In genomic region chr11:36940557-36941110, GRCm38 (mm10) we compare ENCODE assay signal across 25 mouse cellular contexts.
DNase-seq lines count a peak whose midpoint lies in the region; ATAC-seq and TF ChIP-seq lines count a peak whose summit lies in the region.
"Had no signal": no experiment of that assay in that cellular context is flagged by ENCODE, and none has a peak within 500 bp of the region (broad histone marks: within the 10 kb centered on the region; RNA-seq: fewer than 3 reads in every experiment).

No protein-coding gene starts in this region.

- no peak for TF ChIP-seq POLR2A in brain, embryonic 14.5 days (IDR thresholded peaks at IDR 0.05; ENCODE audit: borderline replicate concordance, extremely low read depth, insufficient read depth, insufficient read length, poor library complexity, severe bottlenecking)
- no peak for TF ChIP-seq POLR2A in lung, adult 2 months (IDR thresholded peaks at IDR 0.05; ENCODE audit: borderline replicate concordance, extremely low read depth, low read depth, low read length)

- peak; percentile 23; the same call in 1 of the 2 replicates for ATAC-seq in forebrain, embryonic 12.5 days (ENCODE audit: low FRiP score)
- ATAC-seq in forebrain, embryonic 15.5 days (replicated peaks) = no peak
- peak; percentile 54; the same call in 1 of the 2 replicates for ATAC-seq in kidney, postnatal 0 days (replicated peaks; ENCODE audit: low FRiP score, low read depth)

- 0 out of 2 replicates have a peak, but pooled peaks cover 6% of the 10 kb centered on the region for H3K27me3 ChIP-seq in forebrain, embryonic 12.5 days
- H3K27me3 ChIP-seq in forebrain, embryonic 15.5 days = no peaks in the 10 kb centered on the region
- H3K27me3 ChIP-seq in kidney, postnatal 0 days (ENCODE audit: insufficient read depth, low read length) = no peaks in the 10 kb centered on the region
- H3K27me3 ChIP-seq: forebrain, embryonic 13.5 days; hindbrain, embryonic 15.5 days; neural tube, embryonic 15.5 days; stomach, embryonic 15.5 days had no signal

- TF ChIP-seq CTCF in brain, embryonic 14.5 days (IDR thresholded peaks at IDR 0.05; ENCODE audit: borderline replicate concordance, extremely low read depth, insufficient read depth, insufficient read length) = no peak
- TF ChIP-seq CTCF in kidney, postnatal 0 days (IDR thresholded peaks at IDR 0.05; ENCODE audit: low read depth) = no peak
- no peak for TF ChIP-seq CTCF in lung, adult 2 months (IDR thresholded peaks at IDR 0.05; ENCODE audit: insufficient read depth, low read length)

- H3K9me3 ChIP-seq in forebrain, embryonic 12.5 days = no peaks in the 10 kb centered on the region
- no peaks in the 10 kb centered on the region for H3K9me3 ChIP-seq in forebrain, embryonic 15.5 days
- H3K9me3 ChIP-seq in kidney, postnatal 0 days (replicated peaks; ENCODE audit: low read length) = no peaks in the 10 kb centered on the region
- H3K9me3 ChIP-seq: forebrain, embryonic 13.5 days; hindbrain, embryonic 10.5 days; hindbrain, embryonic 15.5 days; neural tube, embryonic 15.5 days; stomach, embryonic 15.5 days had no signal

- WGBS in forebrain, embryonic 12.5 days = 11% methylated on average over 7 of the region's 7 CpGs
- WGBS in forebrain, embryonic 15.5 days = 12% methylated on average over 7 of the region's 7 CpGs
- 48% methylated on average over 7 of the region's 7 CpGs for WGBS in kidney, postnatal 0 days
- WGBS in lung, adult 2 months = 55% methylated on average over 7 of the region's 7 CpGs

- H3K4me2 ChIP-seq in forebrain, embryonic 12.5 days = no peak overlapping the region
- no peak overlapping the region for H3K4me2 ChIP-seq in forebrain, embryonic 15.5 days (replicated peaks)
- H3K4me2 ChIP-seq in kidney, postnatal 0 days (ENCODE audit: low read length) = no peak overlapping the region
- H3K4me2 ChIP-seq: forebrain, embryonic 13.5 days; hindbrain, embryonic 15.5 days; lung, embryonic 14.5 days; neural tube, embryonic 15.5 days; stomach, embryonic 15.5 days had no signal

- no peak overlapping the region for H3K9ac ChIP-seq in forebrain, embryonic 12.5 days
- H3K9ac ChIP-seq in forebrain, embryonic 15.5 days (replicated peaks) = no peak overlapping the region
- H3K9ac ChIP-seq in kidney, postnatal 0 days (ENCODE audit: low read depth, low read length) = no peak overlapping the region
- H3K9ac ChIP-seq: forebrain, embryonic 13.5 days; hindbrain, embryonic 15.5 days; liver, embryonic 14.5 days; lung, embryonic 14.5 days; neural tube, embryonic 15.5 days; stomach, embryonic 15.5 days had no signal

- H3K27ac ChIP-seq in forebrain, embryonic 12.5 days = no peak overlapping the region
- no peak overlapping the region for H3K27ac ChIP-seq in forebrain, embryonic 15.5 days (replicated peaks)
- H3K27ac ChIP-seq in kidney, postnatal 0 days = 0 out of 2 replicates have a peak overlapping the region, but pooled peaks have one; percentile 26
- H3K27ac ChIP-seq: forebrain, embryonic 13.5 days; hindbrain, embryonic 10.5 days; hindbrain, embryonic 15.5 days; liver, embryonic 14.5 days; neural tube, embryonic 15.5 days; stomach, embryonic 15.5 days had no signal

- H3K4me3 ChIP-seq in forebrain, embryonic 12.5 days (replicated peaks) = no peak overlapping the region
- H3K4me3 ChIP-seq in forebrain, embryonic 15.5 days = no peak overlapping the region
- no peak overlapping the region for H3K4me3 ChIP-seq in kidney, postnatal 0 days (replicated peaks; ENCODE audit: low read depth, low read length)
- H3K4me3 ChIP-seq in lung, adult 2 months (replicated peaks; ENCODE audit: extremely low read depth, low read depth, low read length) = no peak overlapping the region
- H3K4me3 ChIP-seq: erythroblast, embryonic 14.5 days; forebrain, embryonic 13.5 days; hindbrain, embryonic 10.5 days; hindbrain, embryonic 15.5 days; neural tube, embryonic 15.5 days; stomach, embryonic 15.5 days had no signal

- peaks cover 10% of the 10 kb centered on the region for H3K4me1 ChIP-seq in forebrain, embryonic 12.5 days
- peaks cover 15% of the 10 kb centered on the region for H3K4me1 ChIP-seq in forebrain, embryonic 15.5 days
- no peaks in the 10 kb centered on the region for H3K4me1 ChIP-seq in kidney, postnatal 0 days (replicated peaks; ENCODE audit: insufficient read depth, low read length)
- H3K4me1 ChIP-seq in lung, adult 2 months (ENCODE audit: control insufficient read depth, insufficient read depth, low read length) = no peaks in the 10 kb centered on the region
- H3K4me1 ChIP-seq: stomach, embryonic 15.5 days had no signal

- peak; percentile 3 to 4 for DNase-seq in kidney, adult 8-10 months
- DNase-seq in kidney, postnatal 25 days = no peak
- peak; percentile 50 for DNase-seq in brain, embryonic 14.5 days (ENCODE audit: low read depth)
- DNase-seq in kidney, postnatal 0 days (ENCODE audit: low spot score) = no peak
- DNase-seq in testis, postnatal 10 days (ENCODE audit: low spot score) = no peak
- no peak for DNase-seq in lung, adult 2 months
- DNase-seq: adrenal gland, postnatal 14 days; cerebellum, adult 18-20 months; cerebellum, postnatal 14 days; heart, postnatal 14 days; liver; lung, embryonic 14.5 days; lung, postnatal 14 days; right cerebral cortex, postnatal 25 days; thymus, postnatal 14 days had no signal

- H3K36me3 ChIP-seq in forebrain, embryonic 12.5 days (replicated peaks) = no peaks in the 10 kb centered on the region
- H3K36me3 ChIP-seq in forebrain, embryonic 15.5 days = no peaks in the 10 kb centered on the region
- no peaks in the 10 kb centered on the region for H3K36me3 ChIP-seq in kidney, postnatal 0 days (ENCODE audit: insufficient read depth, low read length)
- H3K36me3 ChIP-seq: G1E; hindbrain, embryonic 10.5 days; hindbrain, embryonic 15.5 days; neural tube, embryonic 15.5 days; stomach, embryonic 15.5 days had no signal

Comparison
In these comparisons a context has a peak if more than half of its experiments do, and no peak if none do; other contexts are left out.
1. DNase-seq: peak in kidney, adult 8-10 months (2 of 2) and brain, embryonic 14.5 days (single experiment); none in kidney, postnatal 25 days (0 of 2), kidney, postnatal 0 days (single experiment), testis, postnatal 10 days (single experiment) and lung, adult 2 months (single experiment).